Mouse (Mus musculus): ENCODE data around the gene Eif2b4.
"Not testable (repeated sequence)": the region's sequence is repeated elsewhere in the genome, so short reads cannot be mapped to it uniquely, and the experiment has no call there.

The Eif2b4 gene

GRCm38 (mm10) chr5:31192939-31193630 is at the start of gene Eif2b4, which contains the start of gene Snx17:
Eif2b4 (minus strand) TSS chr5:31193430.
Snx17 (plus strand) TSS chr5:31193227.
- DNase-seq (ENCODE audit: low read depth, low spot score) = peak; percentile 97

GRCm38 (mm10) chr5:31242191-31242590 is 49.0 kb upstream of the Eif2b4 start:
- DNase-seq (ENCODE audit: low read depth, low spot score) = peak; percentile 5

- no peak for DNase-seq (ENCODE audit: low read depth, low spot score)
Measured at GRCm38 (mm10) chr5:31241522-31242034, 48.3 kb upstream of the Eif2b4 start.

- DNase-seq (ENCODE audit: low read depth, low spot score) = peak; percentile 92
Measured at GRCm38 (mm10) chr5:31240637-31241521, 47.6 kb upstream of the Eif2b4 start, which contains the start of the genes Nrbp1 and Gm9970. Nrbp1 (plus strand) TSS chr5:31240864. Gm9970 (minus strand) TSS chr5:31241232.

- no peak for DNase-seq (ENCODE audit: low read depth, low spot score)
Measured at GRCm38 (mm10) chr5:31226641-31227040, 33.4 kb upstream of the Eif2b4 start.

DNA sequence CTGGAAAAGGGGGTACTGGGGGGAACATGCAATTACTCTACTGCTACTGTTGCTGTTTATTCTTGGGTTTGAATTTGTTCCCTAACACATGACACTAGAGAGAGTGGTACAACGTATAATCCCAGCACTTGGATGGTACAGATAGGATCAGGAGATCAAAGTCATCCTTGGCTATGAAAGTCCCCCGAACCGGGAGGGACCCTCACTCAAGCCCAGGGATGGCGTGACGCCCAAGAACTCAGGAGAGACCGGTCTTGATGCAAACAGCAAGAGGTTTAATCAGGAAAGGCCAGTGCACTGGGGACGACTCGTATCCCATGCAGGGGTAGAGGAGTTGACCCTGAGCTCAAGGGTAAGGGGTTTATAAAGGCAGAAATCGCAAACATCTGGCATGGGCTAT is 29.5 kb upstream of the Eif2b4 start:
- DNase-seq (ENCODE audit: low read depth, low spot score) = no peak

DNA sequence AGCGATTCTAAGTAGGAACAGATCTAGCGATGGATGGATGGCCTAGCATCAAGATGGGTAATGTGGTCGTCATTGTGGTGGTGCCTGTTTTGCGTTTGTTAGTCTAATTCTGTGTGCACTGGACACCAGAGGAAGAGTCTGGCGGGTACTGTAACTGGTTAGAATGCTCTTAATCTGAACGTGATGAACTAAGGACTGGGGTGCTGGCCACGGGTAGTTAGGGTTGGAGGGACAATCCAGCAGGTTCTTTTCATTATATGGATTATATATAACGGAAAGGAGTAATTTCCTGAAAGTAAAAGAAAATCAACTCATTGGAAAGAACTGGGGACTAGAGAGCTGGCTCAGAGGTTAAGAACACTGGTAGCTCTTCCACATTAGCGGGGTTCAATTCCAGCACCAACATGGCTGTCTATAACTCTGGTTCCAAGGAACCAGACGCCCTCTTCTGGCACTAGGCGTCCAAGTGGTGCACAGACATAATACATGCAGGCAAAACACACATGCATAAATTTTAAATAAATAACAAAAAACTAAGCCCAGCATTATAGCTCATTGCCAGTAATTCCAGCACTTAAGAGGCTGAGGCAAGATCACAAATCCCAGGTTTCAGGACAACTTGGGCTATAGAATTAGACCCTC is 28.2 kb upstream of the Eif2b4 start:
- peak; percentile 60 for DNase-seq (ENCODE audit: low read depth, low spot score)

DNA sequence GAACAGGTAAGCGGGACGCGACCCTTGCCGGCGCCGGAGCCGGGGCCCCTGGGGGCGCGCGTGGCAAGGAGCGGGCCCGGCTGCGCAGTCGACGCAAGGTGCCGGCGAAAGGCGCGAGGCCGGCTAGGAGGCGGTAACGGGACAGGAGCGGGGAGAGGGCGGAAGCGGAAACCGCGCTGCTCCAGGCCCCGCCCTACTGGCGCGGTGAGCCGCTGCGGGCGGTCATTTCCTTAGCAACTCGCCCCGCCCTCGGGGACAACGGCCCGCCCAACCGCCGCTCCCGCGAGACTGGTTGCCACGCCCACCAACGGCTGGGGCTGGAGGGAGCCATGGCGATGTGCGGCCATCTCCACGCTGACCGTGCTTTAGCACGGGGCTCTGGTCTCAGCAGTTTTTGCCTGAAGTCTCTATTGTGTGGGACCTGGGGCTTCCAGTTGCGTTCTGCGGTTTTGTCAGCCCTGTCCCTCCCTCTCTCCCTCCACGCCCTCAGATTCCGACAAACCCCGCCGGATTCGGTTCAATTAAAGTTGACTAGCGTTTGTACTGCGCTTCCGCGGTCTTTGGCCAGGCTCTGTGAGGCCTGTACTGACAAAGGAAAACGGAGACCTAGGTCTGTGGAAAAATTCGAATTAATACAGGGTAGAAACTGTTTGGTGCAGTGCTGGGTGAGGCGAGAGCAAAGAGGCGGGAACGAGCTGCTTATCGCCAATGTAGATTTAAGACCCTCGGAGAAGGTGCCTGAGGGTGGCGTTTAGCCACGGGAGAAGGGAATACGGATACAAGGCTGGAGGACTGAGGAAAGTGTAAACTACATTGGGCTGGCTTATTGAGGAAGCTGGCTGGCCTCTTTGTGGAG is 27.4 kb upstream of the Eif2b4 start, which contains the start of gene Ppm1g:
TSS of gene Ppm1g (minus strand) at position 240 of the 856 bp plus-strand sequence.
- peak; percentile 94 for DNase-seq (ENCODE audit: low read depth, low spot score)

- DNase-seq (ENCODE audit: low read depth, low spot score) = peak; percentile 42
Measured at GRCm38 (mm10) chr5:31219911-31220447, 26.7 kb upstream of the Eif2b4 start.

GRCm38 (mm10) chr5:31219474-31219873 is 26.2 kb upstream of the Eif2b4 start:
- no peak for DNase-seq (ENCODE audit: low read depth, low spot score)

- DNase-seq (ENCODE audit: low read depth, low spot score) = peak; percentile 56
Measured at GRCm38 (mm10) chr5:31219070-31219469, 25.8 kb upstream of the Eif2b4 start.

GRCm38 (mm10) chr5:31218294-31218693 is 25.1 kb upstream of the Eif2b4 start:
- no peak for DNase-seq (ENCODE audit: low read depth, low spot score)

DNA sequence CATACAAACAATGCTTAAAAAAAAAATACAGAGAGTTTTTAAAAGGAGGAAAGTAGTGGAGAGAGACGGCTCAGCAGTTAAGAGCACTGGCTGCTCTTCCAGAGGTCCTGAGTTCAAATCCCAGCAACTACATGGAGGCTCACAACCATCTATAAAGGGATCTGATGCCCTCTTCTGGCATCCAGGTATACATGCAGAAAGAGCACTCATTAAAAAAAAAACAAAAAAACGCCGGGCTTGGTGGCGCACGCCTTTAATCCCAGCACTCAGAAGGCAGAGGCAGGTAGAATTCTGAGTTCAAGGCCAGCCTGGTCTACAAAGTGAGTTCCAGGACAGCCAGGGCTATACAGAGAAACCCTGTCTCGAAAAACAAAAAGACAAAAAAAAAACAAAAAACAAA is 23.3 kb upstream of the Eif2b4 start:
- DNase-seq (ENCODE audit: low read depth, low spot score) = not testable (repeated sequence)

- DNase-seq (ENCODE audit: low read depth, low spot score) = no peak
Measured at GRCm38 (mm10) chr5:31204421-31204820, 11.2 kb upstream of the Eif2b4 start.

GRCm38 (mm10) chr5:31203866-31204265 is 10.6 kb upstream of the Eif2b4 start:
- DNase-seq (ENCODE audit: low read depth, low spot score) = no peak

- no peak for DNase-seq (ENCODE audit: low read depth, low spot score)
Measured at GRCm38 (mm10) chr5:31202933-31203332, 9.7 kb upstream of the Eif2b4 start.

DNA sequence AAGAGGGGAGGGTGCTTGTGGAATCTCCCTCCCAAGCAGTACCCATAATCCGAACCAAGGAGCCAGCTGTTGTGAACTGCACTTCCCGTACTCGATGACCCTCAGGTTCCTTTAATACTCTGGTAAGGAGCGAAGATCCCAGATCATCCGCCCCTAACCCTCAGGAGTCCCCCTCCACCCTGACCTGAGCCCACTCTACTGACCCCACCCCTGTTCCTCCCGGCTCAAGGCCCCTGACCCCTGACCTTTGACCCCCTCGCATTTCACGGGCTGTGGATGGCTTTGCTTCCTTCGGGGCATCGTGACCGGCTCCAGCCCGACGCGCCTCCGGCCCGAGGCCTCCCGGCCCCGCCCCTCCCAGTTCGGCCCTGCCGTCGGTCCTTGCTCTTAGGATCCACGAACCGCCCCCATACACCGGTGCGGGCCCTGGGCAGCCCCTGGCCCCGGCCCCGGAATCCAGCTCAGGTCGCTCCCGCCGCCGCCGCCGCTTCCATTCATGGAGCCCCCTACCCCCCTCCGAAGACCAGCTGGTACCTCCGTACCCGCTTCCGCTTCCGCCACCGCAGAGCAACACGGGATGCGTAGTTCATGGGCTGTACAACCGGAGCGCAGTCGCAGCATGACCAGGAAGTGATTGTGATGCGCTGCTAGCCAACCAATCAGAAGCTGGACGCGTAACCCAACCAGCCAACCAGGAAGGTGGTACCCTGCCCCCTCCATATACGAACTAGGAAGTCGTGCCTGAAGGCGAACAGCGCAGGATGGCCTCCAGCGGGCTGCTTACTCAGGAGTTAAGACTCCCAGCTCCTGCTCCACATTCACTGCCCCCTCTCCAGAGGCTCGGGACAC is 8.7 kb upstream of the Eif2b4 start, which contains the start of gene Zfp513:
TSS of gene Zfp513 (minus strand) at position 562 of the 849 bp plus-strand sequence.
- peak; percentile 92 for DNase-seq (ENCODE audit: low read depth, low spot score)

- DNase-seq (ENCODE audit: low read depth, low spot score) = no peak
Measured at GRCm38 (mm10) chr5:31201042-31201741, 8.0 kb upstream of the Eif2b4 start.

DNA sequence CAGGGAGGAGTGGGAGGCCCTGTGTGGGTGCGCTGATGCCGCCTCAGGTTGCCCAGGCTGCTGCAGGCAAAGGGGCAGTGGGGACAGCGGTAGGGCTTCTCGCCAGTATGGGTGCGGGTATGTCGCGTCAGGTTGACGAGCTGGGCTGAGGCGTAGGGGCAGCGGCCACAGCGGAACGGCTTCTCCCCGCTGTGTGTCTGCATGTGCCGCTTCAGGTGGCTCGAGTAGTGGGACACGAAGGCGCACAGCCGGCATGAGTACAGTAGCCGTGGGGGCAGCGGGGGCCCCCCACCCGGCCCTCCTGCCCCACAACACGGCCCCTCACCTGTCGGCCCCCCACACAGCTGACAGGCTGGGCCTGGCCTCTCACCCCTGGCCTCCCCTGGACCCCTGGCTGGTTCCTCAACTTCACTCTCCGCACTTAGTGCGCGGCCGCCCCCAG is 7.1 kb upstream of the Eif2b4 start:
- no peak for DNase-seq (ENCODE audit: low read depth, low spot score)
